Mouse (Mus musculus): ENCODE results near the gene Atp13a2.
A peak's percentile ranks its signal among the peaks of the same experiment; 100 is the strongest.

Gene Atp13a2

DNA sequence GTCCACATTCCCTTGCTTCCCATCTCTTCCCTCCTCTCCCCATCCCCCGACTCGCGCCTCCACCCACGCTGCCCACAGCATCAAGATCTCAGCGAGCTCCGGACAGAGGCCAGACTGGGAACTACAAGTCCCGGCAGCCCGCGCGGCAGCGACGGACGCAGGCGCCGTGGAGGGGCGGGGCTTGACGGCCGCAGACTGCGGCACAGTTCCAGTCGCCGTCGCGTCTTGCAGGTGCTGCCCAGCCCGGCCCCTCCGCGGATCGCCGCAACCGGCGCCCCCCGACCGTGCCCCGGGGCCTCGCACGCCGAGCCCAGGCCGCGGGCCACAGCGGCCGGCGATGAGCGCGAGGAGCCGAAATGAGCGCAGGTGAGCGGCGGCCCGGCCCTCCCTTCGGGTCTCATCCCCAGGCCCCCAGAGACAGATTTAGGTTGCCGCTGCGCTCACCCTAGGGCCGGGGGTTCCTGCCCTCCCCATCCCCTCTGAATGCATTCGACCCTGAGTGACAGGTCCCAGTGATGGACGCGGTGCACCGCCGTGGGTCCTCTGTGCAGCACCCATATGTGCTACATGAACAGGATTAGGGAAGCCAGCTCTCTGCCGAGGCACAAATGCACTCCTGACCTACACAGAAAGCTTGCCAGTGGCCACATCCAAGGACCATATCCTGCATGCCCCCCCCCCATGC lies at the start of gene Atp13a2:
Gene Atp13a2, plus strand, starts transcription at position 163 of the 685 bp plus-strand sequence.
- DNase-seq (ENCODE audit: low spot score in 2 of 2), result peak; percentile 81 to 92

DNA sequence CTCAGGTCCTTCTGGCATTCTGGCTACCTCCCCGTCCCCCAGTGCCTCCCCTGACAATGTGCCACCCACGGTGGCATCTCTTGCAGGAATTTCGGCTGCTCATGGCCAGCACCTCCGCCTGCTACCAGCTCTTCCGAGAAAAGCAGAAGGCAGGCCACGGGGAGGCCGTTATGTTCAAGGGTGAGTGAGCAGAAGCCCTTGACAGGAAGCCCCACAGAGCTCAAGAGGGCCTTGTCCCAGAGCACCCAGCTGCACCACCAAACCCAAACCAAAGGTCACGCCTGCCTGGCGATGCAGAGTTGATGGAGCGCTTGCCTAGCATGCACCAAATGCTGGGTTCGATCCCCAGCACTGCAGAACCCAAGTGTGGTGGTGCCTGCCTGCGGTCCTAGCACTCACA lies 42.3 kb upstream of the Atp13a2 start:
- DNase-seq (ENCODE audit: low spot score in 2 of 2), result no peak

DNA sequence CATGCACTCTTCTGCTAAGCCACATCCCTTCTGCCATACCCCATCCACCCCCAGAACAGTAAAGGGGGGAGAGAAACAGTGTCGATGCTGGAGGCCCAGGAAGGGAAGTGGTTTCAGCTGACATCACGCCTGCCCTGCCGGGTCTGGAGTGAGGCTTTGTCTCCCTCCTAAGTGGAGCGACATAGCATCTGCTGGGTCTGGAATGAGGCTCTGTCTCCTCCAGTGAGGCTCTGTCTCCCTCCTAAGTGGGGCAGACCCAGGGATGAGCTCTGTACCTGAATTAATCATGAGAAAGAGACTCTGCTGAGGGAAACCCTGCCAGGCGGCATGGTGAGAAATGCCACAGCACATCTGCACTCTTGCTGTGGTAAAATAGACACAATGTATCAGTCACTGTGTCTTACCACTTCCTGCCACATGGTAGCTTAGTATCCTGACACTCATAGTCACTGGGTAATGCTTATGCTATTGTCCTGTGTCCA lies 41.7 kb upstream of the Atp13a2 start:
- no peak for DNase-seq (ENCODE audit: low spot score in 2 of 2)

DNA sequence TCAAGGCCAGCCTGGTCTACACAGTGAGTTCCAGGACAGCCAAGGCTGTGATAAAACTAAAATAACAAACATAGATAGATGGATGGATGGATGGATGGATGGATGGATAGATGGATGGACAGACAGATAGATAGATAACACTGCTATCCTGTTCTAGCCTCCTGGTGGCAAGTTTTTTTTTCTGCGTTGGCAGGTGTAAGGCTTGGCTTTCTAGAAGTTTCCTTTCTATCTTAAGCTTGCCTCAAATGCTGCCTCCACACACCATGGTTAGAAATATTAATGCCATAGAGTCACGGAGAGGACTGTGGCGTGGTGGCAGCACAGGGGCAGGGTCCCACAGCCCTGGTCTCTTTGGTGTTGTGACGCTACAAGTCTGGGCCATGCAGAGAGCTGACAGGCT lies 41.1 kb upstream of the Atp13a2 start:
- no peak for DNase-seq (ENCODE audit: low spot score in 2 of 2)

DNA sequence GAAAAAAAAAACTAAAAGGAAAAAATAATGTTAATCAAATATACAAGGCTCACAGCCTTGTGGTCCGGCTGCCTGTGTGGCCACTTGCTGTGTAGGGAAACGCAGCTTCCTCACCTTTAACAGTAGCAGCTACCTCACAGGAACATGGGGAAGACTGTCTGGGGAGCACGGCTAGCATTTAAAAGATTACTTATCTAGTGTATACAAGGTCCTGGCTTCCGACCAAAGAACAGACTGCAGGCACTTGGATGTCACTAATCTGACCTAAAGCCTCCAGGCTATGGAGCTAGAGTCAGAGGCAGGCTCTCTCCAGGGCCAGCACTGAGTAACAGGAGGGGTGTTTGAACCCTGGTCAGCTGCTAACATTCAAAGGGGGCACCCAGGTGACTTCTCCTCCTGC lies 40.6 kb upstream of the Atp13a2 start:
- no peak for DNase-seq (ENCODE audit: low spot score in 2 of 2)

DNA sequence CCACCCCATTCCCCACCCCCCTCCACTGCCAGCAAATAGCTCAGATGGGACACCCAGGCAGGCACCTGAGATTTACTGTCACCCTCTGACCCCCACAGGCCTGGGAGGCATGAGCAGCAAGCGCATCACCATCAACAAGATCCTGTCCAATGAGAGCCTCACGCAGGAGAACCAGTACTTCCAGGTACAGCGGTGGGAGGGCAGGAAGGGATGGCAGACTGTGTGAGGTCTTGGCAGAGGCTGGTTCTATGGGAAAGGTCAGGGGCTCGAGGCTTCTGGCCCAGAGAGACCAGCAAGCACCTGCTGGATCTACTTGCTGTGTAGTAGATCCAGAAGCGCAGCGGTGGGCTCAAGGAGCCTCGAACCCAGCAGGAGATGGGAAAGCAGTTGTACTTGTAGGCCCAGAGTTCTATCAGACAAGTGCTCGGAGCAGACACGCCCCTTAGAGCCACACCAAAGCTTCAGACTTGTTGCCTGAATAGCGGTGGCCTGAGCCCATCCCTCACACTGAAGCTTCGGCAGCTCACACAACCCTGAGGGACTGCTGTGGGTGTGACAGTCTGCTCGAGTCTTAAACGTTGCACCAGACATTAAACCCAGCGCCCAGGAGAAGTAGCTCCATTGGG lies 40.0 kb upstream of the Atp13a2 start:
- DNase-seq (ENCODE audit: low spot score in 2 of 2), result no peak

DNA sequence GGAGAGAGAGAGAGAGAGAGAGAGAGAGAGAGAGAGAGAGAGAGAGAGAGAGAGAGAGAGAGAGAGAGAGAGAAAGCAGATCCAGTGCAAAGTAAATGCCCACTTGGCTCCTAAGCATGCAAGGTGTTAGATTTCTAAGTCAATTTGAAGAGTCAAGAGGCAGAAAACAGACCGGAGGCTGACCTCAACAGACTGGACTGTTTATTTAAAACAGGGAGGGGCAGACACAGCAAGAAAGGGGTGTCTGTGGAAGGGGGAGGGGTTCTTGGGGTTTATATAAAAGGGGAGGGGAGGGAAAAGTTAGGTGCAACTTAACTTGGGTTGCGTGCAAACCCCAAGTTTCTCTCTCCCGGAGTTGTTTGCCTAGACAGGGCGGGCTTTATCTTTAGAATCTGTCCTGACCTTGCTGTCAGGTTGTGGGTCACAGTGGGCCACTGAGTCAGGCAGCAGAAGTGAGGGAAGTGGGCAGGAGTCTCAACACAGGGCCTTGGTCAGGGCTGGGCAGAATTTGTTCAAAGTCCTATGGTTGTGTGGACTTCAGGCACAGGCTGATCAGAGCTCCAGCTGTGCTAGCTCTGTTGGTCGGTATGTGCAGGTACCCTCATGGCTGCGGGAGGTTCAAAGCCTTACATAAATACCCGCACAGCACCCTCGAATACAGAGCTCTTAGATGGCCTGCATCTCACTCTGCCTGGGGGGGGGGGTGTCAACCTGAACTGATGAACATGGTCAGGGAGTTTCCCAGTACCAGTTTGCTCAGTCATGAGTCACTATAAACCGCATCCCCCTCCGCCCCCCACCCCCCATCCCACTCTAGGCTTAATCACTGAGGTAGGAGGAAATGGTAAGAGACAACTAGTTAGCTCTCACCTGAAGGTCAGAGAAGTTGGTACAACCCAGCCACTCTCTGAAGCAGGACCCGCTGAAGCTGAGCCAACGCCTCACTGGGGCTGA lies 38.9 kb upstream of the Atp13a2 start:
- no peak for DNase-seq (ENCODE audit: low spot score in 2 of 2)

DNA sequence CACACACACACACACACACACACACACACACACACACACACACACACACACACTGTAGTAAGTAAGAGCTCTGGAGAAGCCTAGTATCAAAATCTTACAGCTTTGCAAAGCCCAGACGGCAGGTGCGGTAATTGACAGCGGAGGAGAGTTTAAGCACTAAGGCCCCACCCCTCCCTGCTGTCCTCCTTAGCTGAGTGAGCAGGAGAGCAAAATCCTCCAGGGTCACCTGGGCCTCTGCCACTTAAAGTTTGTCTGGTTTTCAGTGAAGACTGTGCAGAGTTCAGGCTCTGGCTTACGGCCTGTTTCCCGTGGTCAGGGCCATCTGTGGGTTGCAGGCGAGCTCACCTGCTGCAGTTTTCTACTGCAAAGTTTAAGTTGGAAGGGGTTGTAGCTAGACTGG lies 38.2 kb upstream of the Atp13a2 start:
- no peak for DNase-seq (ENCODE audit: low spot score in 2 of 2)

DNA sequence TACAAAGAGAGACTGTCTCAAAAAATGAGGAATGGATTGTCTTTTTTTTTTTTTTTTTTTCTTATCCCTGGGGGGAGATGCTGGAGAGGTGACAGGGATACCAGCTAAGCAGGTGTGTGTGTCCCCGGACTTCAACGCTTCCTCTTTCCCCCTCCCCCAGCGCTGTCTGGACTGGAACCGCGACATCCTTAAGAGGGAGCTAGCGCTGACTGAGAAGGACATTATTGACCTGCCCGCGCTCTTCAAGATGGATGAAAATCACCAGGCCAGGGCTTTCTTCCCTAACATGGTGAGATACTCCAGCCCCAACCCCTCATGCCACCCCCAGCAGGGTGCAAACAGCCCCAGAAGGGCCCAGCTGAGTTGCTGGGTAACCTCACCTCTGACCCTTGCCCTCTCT lies 37.6 kb upstream of the Atp13a2 start:
- no peak for DNase-seq (ENCODE audit: low spot score in 2 of 2)

DNA sequence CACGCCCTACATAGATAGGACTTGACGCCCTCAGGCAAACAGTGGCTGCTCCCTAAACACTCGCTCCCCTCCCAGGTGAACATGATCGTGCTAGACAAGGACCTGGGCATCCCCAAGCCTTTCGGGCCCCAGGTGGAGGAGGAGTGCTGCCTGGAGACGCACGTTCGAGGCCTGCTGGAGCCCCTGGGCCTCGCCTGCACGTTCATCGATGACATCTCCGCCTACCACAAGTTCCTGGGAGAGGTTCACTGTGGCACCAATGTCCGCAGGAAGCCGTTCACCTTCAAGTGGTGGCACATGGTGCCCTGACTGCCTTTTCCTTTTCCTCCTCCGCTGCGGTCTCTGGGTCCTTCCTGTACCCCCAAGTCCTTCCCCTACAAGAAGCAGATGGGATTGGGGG lies 37.1 kb upstream of the Atp13a2 start:
- no peak for DNase-seq (ENCODE audit: low spot score in 2 of 2)

DNA sequence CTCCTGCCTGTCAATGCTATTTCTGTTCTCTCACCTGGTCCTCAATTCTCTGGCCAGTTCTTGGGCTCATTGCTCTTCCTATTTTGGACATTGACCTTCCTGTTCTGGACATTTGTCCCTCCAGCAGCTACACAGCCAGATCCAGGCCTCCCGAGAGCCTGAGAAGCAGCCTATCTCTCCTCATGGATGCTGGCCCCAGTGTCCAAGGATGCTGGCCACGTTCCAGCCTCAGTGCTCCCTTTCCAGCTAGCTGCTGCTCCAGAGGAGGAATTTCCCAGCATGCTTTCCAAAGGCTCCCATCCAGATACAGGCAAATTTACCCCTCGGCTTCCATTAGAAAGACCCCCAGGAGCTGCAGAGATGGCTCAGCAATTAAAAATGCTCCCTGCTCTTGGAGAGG lies 36.1 kb upstream of the Atp13a2 start:
- no peak for DNase-seq (ENCODE audit: low spot score in 2 of 2)

DNA sequence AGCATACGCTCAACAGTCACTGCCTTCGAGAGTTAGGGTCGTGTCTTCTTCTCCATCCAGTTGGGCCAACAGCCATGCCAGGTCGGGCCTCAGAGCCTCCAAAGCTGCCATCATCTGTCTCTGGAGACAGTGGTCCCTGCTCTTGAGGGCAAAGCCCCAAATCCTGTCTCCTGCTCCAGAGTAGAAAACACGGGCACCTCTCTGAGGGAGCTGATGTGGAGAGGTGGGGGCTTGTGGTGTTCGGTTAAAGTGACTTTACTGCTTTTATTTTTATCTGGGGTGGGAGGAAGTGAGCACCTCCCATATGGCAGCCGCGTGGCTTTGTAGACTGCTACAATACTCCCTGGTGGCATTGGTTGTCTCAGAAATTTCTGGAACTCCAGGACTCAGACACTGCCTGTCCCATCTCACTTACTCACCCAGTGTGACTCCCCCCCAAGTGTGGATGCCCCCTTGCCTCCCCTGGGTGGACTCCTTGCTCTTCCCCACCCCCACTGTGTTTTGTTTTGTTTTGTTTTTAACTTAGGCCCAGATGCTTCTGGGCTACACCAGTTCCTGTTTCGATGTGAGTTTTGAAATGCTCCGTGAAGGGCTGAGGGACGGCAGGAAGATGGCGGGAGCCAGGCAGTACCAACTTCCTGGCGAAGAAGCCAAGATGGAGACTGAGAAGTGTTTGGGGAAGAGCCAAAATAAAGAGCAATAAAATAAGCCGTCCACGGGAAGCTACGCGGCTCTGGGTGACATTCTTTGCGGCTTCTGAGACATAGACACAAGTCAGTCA lies 34.6 kb upstream of the Atp13a2 start:
- no peak for DNase-seq (ENCODE audit: low spot score in 2 of 2)

DNA sequence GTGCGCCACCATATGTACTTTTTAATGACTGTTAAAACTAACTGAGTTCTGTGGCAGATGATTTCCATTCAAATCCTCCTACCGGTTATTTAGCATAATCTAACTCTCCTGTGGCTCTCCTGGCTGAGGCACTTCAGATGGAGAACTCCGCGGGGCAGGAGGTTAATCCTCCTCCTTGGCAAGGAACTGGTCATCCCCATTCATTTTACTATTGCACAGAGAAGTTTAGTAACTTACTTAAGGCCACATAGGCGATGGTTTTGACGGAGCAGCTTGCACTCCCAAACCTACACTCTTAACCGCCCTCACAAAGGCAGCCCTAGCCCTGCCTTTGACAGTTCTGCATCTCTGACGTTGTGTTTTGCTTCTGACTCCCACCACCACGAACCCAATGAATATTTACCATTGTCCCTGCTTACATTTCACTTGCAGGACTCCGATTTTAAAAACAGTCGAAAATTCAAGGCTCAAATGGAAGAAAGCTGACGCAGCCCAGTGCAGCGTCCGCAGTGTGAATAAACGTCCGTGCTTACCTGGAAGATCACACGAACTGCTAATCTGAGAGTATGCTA lies 29.5 kb upstream of the Atp13a2 start:
- no peak for DNase-seq (ENCODE audit: low spot score in 2 of 2)

DNA sequence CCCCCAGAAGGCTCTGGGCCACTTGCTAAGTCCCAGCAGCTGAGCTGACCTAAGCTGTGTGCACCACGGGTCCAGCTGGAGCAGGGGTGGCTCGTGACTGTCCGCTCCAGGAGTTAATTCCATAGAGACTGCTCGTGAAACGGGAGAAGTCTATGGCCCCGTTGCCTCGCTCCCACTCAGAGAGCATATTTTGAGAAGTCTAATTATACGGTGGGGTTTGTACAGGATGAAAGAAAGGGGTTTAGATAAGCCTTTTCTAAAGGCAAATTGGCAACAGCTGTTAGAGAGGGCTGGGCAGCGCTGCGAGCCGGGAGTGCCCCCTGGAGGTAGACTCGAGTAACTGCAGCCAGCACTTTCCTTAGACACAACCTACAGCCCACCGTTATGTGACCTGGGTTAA lies 28.9 kb upstream of the Atp13a2 start:
- peak in 1 of 2 experiments; percentile 79 for DNase-seq (ENCODE audit: low spot score in 2 of 2)

DNA sequence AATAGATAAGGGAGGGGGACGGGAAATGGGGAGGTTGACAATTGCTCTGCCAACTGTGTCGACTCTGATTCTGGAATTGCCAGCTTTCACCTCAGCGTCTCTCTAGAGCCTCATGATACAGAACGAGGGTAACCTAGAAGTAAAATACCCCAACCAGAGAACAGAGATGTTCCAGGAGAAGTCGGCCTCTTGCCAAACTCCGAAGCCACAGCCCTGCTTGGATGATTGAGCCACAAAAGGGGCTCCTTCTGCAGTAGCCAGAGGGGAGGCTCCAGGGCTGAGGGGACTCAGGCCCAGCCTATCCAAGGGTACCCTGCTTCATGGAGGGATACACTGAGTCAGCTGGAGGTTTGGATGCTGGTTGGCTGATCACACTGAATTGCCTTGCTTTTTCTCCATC lies 28.4 kb upstream of the Atp13a2 start:
- no peak for DNase-seq (ENCODE audit: low spot score in 2 of 2)

DNA sequence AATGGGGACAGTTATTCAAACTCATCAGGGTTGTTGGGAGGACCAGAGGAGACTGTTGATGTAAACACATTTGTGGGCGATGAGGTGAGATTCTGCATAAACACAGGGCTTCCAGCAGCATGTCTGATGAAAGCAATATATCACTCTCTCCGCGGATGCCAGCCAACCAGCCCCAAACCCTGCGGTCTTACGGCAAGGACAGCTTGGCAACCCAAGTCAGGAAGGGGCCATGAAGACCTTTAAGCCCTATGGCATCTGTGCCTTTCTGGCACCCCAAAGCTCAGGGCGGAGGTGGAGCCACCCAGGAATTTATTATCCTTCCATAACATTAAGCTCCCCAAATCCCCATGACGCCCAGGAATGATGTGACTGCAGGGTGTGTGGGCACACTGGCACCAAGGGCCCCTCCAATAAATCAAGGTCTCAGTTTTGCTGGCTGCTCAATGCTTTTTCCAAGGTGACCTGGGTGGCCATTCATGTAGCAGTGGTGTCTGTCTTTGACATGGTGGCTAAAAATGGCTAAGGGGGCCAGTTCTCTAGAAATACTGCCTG lies 27.5 kb upstream of the Atp13a2 start:
- DNase-seq (ENCODE audit: low spot score in 2 of 2), result no peak

DNA sequence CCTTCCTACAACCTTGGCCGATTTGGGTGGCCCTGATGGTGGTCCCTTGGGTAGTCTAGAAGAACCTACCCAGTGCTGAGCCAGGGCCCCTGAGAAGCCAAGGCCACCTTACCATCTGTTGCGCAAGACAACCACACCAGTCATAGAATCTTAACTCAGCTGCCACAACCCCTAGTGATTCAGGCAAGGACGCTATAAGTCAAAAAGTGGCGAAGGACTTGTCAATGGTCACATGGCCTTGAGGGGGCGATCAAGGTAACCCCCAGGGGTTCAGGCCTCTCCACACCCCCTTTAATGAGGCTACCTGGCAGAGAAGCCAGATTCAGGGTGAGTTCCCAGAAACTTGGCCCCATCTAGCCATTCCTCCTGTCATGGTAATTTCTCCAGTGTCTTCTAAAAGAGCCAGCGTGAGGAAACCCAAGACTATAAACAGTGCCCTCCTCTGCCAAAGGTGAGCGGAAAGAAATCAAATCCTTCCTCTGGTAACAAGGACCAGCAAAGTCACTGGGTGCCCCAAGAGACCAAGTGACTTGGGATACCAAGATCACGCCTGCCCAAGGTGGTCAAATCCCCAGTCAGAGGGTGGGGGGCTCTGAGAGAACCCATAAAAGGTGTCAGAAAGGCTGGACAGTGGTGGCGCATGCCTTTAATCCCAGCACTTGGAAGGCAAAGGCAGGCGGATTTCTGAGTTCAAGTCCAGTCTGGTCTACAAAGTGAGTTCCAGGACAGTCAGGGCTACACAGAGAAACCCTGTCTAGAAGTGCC lies 26.8 kb upstream of the Atp13a2 start:
- DNase-seq (ENCODE audit: low spot score in 2 of 2), result no peak

DNA sequence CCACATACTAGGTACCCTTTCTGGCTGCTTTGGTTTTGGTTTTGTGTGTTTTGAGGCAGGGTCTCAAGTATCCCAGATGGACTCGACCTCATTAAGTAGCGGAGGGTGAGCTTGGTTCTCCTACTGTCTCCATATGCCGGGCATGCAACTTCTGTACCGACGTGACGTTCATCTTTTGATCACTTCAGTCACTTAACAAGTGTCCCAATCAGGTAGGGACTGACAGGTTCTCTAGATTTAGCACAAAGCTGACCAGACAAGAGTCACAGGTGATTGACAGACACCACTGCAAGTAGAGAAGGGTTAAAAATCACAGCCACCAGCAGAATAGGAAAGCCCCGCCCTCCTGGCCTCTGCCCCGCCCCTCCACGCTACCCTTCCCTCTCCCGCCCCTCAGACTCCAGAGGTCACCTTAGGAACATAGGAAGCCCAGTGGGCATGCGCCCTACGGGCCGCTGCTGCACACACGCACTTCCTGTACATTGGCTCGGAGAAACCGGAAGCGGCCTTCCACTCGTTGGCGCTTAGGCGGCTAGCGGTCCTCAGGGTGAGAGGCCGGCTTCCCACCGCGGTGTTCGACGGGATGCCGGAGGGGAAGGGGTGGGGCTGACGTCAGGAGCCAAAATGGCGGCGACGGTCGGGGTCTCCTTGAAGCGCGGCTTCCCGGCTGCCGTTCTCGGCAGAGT lies 25.7 kb upstream of the Atp13a2 start, which contains the start of gene Sdhb:
Gene Sdhb, plus strand, starts transcription at position 423 of the 686 bp plus-strand sequence.
- peak; percentile 96 to 97 for DNase-seq (ENCODE audit: low spot score in 2 of 2)

DNA sequence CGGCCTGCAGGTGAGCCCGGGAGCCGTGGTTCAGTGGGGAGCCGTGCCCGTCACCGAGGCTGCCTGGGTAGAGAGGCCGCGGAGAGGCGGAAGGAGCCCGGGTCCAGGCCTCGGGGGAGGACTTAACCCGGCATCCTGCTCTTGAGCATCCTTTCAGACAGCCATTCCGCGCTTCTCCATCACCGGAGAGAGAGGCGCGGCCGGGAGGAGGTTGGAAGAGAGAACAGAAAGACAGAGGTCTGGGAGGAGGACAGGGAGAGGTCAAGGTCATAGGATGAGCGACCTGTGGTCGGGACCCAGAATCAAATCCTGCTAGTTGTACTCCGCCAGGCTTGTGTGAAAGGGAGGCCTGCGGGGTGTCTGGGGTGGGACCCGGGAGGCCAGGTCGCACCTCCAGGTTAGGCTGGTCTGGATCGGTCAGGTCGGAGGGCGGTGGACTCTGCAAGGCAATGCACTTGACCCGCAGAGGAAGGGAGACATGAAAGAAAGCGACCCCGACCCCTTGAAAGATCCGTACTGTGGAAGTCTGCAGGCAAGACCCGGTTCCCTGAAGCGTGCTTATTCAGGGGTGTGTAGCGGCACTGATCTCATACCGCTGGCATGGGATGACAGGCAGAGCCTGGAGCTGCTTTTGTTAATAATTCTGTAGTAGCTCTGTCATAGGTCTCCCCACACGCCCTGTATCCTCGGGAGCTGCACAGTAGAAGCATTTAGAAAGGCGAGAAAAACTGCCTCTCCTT lies 25.0 kb upstream of the Atp13a2 start:
- DNase-seq (ENCODE audit: low spot score in 2 of 2), result no peak

Data from left cerebral cortex, adult 9 months (tissue).